Mouse (Mus musculus): Measurements from ENCODE around the gene Zmat5.

The Zmat5 gene

GRCm38 (mm10) chr11:4734179-4734578 is 29.7 kb downstream of the Zmat5 start:
- in situ Hi-C loops (cut with MboI, MseI), result no loop called here

GRCm38 (mm10) chr11:4736355-4736754 is 31.9 kb downstream of the Zmat5 start:
- in situ Hi-C loops (cut with MboI, MseI), result no loop called here

DNA sequence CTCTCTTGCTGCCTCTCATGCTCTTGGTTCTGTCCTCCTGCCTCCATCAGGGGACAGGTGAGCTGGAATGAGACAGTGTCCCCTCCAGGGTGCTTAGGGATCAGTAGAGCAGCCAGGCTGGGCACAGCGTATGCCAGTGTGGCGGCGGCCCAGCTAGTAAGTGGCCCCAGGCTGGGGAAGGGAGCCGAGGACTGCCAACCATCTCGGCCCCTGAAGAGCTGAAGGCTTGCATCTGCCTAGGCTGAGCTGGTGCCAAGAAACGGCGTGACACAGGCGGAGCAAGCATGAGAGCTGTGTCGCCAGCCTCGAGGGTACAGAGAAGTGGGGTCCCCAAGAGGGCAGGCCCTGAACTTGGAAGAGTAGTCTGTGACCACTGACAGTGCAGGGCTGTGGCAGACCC is 33.2 kb downstream of the Zmat5 start:
- in situ Hi-C loops (cut with MboI, MseI), result no loop called here

DNA sequence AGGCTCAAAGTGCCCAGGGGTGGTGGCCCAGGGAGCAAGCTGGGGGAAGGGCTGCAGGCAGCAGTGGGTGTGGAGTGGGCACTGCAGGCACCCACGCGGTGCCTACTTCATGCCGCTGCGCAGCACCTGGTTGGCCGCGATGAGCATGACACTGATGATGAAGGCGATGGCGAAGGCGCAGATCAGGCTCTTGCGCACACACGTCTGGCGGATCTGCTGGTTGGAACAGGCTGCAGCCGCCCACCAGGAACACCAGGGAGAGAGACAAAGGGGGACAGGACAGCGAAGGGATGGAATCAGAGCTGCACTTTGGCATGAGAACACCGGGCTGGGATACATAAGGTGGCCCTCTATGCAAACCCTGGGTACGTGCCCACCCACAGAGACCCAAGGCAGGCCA is 34.2 kb downstream of the Zmat5 start:
- in situ Hi-C loops (cut with MboI, MseI), result no loop called here

DNA sequence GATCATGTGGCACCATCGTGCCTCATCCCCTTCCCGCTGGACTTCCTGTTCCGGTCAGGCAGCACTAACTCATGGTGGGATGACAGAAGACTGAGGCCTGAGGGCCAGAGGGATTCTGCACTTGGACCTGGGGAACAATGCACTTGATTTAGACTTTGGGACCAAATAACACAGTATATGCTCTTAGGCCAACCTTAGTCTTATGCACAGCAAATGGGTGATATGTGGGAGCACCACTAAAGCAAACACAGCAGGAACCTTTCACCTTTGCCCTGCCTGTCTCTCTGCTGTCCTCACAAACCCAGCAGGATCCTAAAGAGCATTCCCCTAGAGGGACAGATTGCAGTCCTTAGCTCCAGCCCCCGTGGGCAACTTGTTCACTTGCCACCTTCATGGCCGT is 36.3 kb downstream of the Zmat5 start:
- in situ Hi-C loops (cut with MboI, MseI), result no loop called here

GRCm38 (mm10) chr11:4744691-4745090 is 40.2 kb downstream of the Zmat5 start:
- in situ Hi-C loops (cut with MboI, MseI), result no loop called here

GRCm38 (mm10) chr11:4745969-4746368 is 41.5 kb downstream of the Zmat5 start:
- in situ Hi-C loops (cut with MboI, MseI), result no loop called here

GRCm38 (mm10) chr11:4746733-4747132 is 42.3 kb downstream of the Zmat5 start, which contains the start of gene Cabp7:
TSS of gene Cabp7 (minus strand) at chr11:4746778.
- in situ Hi-C loops (cut with MboI, MseI), result no loop called here

DNA sequence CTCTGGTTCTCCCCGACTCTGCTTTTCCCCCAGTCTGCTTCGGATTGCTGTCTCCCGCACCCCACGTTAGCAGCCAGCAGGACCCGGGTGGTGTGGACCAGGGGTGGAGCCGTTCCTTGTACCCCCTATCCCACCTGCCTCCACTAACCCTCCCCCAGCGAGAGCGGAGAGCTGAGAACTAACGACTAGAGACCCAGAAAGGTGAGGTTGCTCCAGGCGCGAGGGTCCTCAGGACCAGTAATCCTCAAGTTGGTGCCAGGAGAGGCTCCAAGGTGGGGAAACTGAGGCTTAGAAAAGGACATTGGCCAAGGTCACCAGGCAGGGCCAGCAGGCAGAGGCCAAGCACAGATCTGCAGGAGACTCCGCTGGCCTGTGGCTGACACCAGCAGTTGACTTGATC is 42.8 kb downstream of the Zmat5 start:
- in situ Hi-C loops (cut with MboI, MseI), result no loop called here

- in situ Hi-C loops (cut with MboI, MseI), result no loop called here
Measured at GRCm38 (mm10) chr11:4750263-4750662, 45.8 kb downstream of the Zmat5 start.

DNA sequence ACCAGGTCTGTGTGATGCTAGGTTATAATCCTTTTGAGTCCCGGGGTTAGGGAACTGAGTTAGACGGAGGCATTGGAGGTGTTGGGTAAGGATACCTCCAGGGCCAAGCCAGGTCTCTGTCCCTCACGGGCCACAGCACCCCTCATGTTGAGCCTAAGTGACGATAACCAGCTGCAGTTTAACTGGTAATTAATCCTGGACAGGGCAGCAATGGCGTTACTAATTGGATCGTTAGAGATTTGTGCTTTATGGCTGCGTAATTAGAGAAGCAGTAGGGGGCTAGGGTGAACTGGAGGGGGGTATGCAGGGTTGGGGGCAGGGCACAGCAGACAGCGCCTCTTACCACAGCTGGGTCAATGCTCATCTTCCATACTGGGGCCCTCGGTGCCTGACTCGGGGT is 48.4 kb downstream of the Zmat5 start:
- in situ Hi-C loops (cut with MboI, MseI), result no loop called here

DNA sequence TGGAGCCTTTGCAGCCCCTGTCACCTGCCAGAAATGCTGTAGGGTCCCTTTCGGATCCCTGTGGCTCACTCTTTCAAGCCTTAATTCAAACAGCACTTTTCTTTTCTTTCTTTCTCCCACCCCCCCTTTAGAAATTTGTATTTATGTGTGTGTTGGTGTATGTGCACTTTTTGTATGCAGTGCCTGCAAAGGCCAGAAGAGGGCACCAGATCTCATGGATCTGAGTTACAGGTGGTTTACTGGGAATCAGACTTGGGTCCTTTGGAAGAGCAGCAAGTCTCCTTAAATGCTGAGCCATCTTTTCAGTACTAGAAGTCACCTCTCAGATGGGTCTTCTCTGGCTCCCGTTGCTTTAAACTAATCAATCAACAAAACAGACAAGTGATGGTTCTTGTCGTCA is 49.6 kb downstream of the Zmat5 start:
- in situ Hi-C loops (cut with MboI, MseI), result no loop called here

GRCm38 (mm10) chr11:4754867-4755266 is 50.4 kb downstream of the Zmat5 start:
- in situ Hi-C loops (cut with MboI, MseI), result no loop called here

DNA sequence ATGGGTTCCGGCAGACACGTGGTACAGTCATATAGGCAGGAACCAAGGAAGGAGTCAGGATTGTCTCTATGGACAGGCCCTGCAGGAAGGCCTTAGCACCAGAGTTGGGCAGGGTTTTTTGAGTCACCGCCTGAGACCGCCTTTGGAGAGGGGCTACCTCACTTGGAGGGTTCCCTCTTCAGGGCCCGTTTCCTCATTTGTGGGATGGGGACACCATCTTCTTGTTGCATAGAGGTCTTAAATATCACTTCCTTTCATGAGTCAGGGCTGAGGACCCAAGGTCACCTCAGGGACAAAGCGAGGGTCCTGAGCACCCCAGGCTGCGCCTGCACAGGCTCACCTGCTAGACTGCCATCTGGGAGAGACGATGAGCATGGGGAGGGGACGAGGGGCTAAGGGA is 52.0 kb downstream of the Zmat5 start:
- in situ Hi-C loops (cut with MboI, MseI), result no loop called here

DNA sequence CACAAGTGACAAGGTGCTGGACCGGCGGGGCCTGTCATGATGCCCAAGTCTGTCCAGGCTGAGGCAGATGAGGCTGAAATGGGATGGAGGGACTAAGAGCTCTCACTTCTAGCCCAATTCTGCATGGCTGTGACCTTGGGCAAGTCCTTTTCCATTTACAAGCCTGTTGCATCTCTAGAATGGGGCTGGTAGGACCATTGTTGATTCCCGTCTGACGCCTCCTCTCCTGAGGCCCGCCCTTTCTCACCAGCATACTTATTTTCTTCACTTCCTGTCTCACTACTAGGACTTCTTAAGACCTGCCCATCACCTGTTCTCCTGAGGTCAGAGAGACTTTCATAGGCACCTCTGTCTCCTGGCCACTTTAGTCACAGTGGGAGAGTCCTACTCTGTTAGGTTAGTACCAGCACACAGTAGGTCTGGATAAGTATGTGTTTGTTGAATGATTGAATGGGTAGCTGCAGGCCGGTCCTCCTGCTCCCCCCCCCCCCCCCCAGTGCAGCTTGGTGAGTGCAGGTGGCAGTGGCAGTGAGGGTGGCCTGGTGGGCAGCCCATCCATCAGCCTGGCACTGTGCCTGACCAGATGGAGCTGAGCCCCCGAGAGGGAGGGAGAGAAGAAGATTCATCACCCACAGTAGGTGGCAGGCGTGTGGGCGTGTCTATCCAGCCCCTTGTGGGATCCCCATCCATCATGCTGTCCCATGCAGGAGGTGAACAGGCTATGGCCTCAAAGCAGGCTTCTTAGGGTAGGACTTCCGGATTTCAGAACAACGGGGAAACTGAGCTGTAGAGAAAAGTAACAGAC is 52.7 kb downstream of the Zmat5 start:
- in situ Hi-C loops (cut with MboI, MseI), result no loop called here

- in situ Hi-C loops (cut with MboI, MseI), result no loop called here
Measured at GRCm38 (mm10) chr11:4757789-4758158, 53.3 kb downstream of the Zmat5 start.

DNA sequence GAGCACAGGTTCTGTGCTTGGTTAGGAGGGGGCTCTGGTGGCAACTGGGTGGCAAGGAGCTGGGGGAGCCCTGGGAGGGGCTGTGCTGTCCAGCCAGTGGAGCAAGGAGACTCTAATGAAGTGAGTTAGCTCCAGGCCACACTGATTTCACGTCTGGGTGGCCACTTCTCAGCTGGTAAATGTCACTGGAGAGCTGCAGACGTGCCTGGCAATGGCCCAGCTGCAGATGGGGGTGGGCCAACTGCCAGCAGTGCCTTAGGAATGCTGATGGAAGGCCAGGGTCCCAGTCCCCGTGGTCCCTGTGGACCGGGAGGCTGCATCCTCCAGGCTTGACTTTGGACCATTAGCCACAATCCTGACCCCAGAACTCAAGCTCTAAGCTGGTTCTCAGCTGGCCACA is 56.0 kb downstream of the Zmat5 start:
- in situ Hi-C loops (cut with MboI, MseI), result no loop called here

GRCm38 (mm10) chr11:4761991-4762390 is 57.5 kb downstream of the Zmat5 start:
- in situ Hi-C loops (cut with MboI, MseI), result no loop called here

- in situ Hi-C loops (cut with MboI, MseI), result no loop called here
Measured at GRCm38 (mm10) chr11:4762511-4762910, 58.0 kb downstream of the Zmat5 start.

DNA sequence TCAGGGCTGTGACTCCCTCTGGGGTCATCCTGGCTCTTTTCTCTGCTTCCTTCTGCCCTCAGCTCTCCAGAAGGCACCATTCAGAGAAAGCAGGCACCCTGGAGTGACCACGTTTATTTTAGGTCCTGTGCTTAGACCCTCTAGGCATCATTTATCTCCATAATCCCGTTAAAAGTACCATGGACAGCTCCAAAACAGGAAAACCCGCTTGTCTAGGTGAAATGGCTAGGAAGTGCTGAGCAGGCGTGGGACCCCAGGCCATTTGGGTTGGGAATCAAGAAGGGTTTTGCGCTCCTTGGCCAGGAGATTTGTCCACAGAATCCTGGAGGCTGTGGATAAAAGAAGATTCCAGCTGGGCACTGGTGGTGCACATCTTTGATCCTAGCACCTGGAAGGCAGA is 59.2 kb downstream of the Zmat5 start:
- in situ Hi-C loops (cut with MboI, MseI), result no loop called here

DNA sequence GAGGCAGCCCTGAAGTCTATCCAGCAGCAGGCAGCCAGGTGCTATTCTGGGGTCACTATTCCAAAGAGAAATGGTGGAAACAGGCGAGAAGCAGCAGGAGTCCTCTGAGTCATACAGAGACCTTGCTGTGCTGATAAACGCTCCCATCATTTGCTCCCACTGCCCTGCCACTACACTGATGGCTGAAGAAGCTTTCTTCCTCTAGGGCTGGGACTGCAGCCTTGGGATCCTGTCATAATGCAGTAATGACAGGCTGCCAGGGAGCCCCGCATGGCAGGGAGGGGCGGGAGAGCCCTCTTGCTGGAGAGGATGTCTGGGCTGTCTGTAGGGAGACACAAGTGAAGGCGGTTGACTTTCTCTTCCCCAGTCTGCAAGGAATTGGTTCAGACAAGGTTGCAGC is 60.0 kb downstream of the Zmat5 start:
- in situ Hi-C loops (cut with MboI, MseI), result no loop called here

DNA sequence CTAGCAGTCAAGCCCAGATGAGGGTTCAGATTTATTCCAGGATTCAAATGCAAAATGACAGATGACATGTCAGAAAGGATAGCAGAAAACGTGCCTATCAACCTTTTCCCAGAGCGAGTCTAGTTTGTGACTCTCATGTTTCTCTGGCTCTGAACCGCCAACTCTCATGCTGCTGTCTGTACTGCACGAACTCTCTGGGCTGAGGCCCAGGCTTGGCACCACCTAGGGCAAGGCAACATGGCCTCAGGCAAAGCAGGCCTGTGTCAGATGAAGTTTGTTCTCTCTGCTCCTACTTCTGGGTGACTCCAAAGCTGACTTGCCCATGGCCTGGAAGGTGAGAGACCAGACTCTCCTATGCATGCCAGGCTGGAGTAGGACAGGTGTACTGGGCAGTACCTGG is 63.9 kb downstream of the Zmat5 start:
- in situ Hi-C loops (cut with MboI, MseI), result no loop called here

- in situ Hi-C loops (cut with MboI, MseI), result no loop called here
Measured at GRCm38 (mm10) chr11:4769293-4769692, 64.8 kb downstream of the Zmat5 start.

DNA sequence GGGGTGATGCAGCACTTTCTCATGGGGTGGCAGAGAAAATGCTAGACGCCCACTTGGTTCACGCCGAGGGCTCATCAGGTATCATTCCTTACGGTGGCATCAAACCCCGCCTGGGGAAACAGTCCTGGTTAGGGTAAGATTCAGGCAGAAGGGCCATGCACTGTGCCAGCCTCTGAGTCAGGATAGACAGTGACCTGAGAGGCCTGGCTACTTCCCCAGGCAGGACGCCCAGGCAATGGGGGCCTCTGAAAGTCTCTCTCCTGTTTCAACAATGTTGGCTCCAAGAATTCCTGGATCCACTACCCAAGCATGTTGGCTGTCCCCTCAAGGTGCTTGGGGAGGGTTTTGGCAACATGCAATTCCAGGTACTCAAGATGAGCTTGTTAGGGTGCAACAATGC is 65.4 kb downstream of the Zmat5 start:
- in situ Hi-C loops (cut with MboI, MseI), result loop anchor here in 1 of 2 experiments (10.0 kb wide), 1 partner anchor 1555 kb away; no protein-coding TSS in a partner anchor

Data from T-helper 17 cell (primary cell).